Mouse (Mus musculus): ENCODE data around the gene Capn7.

The Capn7 gene

DNA sequence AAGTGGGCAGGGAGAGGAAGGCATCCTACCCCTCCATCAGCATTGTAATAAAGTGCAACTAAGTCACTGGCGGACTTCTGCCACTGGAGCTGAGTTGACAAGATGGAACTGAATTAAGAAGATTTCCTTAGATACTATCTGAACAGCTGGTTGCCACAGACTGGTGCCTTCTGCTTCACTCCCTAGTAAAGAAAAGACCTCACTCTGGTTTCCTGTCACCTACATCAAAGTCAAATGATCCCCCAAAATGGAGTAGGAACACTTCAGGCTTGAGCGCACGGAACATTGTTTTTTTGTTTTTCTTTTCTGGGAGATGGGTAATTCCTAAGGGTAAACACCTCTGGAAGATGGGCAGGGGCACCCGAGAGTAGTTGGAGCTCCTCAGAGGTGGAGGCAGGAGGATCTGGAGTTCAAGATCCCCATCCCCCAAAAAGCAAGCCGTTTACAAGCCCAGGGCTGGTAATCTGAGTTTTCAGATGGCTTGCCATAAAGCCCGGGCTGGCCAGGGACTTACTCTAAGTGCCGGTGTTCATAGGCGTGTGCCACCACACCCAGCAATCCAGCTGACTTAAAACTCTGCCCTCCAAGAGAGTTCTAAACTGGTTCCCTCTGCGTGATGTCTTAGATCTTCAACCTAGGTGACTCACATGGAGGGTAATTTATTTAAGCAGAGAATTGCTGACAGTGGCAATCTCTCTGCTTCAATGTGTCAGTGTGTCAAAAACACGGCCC, 78.0 kb downstream of the Capn7 start:
- DNase-seq (ENCODE audit: low read depth) = no peak

DNA sequence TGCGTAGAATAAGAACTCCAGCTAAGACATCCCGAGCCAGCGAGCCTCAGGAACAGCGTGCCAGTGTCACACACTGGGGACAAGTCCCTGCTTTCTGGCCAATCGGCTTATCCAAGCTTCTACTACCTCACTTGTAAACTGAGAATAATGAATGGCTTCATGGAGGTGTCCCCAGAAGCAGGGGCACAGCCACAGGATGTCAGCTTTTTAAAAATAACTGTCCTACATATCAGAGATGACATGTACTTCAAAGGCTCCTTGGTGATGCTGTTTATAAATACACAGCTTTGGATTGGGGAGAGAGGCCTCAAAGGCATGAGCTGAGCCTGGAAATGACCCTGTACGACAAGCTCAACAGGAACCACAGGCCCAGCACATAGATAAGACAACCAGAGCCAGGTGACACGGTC, 78.5 kb downstream of the Capn7 start:
- no peak for DNase-seq (ENCODE audit: low read depth)

DNA sequence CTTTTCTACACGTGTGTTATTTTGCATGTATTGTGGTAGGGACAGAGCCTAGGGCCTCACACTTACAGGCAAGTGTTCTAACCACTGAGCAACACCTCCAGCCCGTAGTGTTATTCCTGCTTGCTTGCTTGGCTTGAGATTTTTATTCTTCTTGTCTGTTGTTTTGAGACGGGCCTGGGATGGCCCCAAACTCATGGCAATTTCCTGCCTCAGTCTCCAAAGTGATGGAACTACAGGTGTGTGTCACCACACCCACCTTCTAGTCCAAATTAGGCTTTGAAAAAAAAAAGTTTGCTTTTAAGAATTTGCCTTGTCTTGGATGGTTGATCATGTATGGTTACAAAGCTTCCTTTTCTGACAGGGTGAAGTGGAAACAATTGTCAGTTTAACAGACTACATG, 80.0 kb downstream of the Capn7 start:
- DNase-seq (ENCODE audit: low read depth) = no peak

GRCm38 (mm10) chr14:31416835-31417549, 80.6 kb downstream of the Capn7 start:
- no peak for DNase-seq (ENCODE audit: low read depth)

DNA sequence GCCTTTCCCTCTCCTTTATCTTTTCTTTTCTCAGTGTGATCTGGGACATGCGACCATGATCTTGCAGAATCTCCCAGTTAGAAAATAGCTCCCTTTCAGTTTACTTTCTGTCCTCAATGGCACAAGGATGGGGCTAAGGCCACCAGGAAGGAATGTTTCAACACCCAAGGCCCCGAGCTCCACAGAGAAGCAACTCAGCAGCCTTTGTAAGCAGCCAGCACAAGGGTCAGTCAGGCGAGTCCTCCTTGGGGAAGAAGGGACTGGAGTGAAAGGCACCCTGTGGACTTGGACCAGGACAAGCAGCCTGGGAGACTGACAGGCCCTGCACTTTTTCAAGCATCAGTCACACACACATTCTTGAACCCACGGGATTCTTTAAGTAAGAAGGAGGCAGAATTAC, 82.8 kb downstream of the Capn7 start:
- no peak for DNase-seq (ENCODE audit: low read depth)

DNA sequence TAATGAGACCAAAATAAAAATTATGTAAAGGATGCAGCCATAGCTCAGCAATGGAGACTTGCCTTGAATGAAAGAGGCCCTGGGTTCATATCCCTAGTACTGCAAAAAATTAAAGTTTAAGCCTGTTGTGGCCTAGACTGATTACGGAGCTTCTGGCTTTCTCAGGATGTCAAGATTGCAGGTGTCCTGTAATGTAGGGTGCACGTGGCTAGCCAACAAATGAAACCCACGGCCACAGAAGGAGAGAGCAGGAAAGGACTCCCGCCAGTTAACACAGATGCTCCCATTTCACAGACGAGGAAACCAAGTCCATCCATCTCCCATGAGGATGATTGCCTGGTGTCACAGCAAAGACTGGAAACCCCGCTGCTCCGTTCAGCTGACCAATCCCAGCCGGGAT, 83.7 kb downstream of the Capn7 start:
- DNase-seq (ENCODE audit: low read depth) = no peak

DNA sequence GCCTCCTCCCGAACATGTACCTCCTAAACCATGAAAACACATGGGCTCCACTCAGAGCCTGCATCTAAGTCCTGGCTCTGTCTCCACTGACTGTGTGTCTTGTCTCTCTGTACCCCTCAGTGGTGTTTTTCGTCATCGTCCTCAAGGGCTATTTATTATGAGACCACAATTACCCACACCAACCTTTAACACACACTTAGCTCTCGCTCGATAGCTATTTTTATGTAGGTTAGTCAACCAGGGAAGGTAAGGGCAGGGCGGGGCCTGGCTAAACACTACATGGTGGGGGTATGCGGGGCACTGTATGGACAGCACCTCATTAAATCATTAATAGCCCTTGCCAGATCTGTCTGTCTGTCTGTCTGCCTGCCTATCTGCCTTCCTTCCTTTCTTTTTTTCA, 84.1 kb downstream of the Capn7 start:
- DNase-seq (ENCODE audit: low read depth) = no peak

DNA sequence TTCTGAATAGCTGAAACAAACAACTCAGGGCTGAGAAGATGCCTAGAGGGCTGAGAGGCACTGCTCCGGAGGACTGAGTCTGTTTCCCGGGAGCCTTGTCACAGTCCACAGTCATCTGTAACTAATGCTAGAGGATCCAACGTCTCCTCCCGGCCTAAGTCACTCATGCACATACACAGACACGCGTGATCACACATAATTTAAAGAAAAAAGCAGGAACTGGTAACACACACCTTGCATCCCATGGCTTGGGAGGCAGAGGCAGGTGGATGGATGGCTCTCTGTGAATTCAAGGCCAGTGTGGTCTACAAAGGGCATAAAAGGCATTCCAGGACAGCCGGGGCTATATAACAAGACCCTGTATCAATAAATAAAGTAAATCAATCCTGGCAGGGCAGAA, 84.5 kb downstream of the Capn7 start:
- DNase-seq (ENCODE audit: low read depth) = no peak

All from c-Kit-positive CD71-positive TER-119-negative erythroid progenitor cells, embryonic 14.5 days (primary cell).